Mouse (Mus musculus): ENCODE results near the gene Klc1.

Gene Klc1

DNA sequence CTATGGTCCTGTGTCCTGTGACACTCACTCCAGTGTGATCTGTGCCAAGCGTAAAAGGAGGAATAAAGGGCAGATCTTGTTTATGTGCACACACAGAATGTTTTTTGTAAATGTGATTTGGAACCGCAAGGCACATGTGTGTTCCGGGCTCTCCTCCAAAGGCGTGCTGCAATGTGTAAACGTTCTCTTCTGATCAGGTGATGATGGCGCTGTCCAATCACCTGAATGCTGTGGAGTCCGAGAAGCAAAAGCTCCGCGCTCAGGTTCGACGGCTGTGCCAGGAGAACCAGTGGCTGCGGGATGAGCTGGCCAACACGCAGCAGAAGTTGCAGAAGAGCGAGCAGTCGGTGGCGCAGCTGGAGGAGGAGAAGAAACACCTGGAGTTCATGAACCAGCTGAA, 15.5 kb downstream of the Klc1 start:
- 67% methylated on average over 16 of the region's 16 CpGs for WGBS

DNA sequence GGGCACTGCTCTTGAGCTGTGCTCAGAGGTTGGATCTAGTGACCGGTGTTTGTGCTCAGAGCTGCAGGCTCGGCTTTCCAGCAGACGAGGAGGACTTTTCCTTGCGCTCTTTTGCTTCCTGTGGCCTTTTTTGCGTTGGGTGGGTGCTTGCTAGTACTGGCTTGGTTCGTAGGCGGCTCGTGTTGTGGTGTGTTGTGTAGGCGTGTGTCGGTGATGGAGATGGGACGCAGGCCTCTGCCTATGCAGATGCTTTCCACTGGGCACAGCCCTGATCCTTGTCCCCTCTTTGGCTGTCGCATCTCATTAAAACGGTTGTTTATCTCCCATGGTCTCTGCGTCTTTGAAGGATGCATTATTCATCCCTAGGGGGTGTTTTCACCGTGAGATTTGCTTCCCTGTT, 16.2 kb downstream of the Klc1 start:
- WGBS = 54% methylated on average over 15 of the region's 15 CpGs

DNA sequence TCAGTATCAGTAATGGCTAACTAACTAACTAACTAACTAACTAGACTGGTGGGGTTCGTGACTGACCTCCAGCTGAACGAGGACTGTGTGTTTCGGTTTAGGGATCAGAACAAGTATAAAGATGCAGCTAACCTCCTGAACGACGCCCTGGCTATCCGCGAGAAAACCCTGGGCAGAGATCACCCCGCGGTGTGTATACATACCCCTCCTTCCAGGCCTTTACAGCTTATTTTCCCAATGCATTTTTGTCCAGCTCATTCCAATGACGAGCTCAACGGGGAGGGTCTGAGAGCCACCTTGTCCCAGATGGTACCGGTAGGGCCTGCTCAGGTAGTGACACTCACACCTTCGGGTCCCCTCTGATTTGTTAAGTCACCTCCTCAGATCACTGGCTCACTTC, 19.3 kb downstream of the Klc1 start:
- WGBS = 91% methylated on average over 13 of the region's 13 CpGs

DNA sequence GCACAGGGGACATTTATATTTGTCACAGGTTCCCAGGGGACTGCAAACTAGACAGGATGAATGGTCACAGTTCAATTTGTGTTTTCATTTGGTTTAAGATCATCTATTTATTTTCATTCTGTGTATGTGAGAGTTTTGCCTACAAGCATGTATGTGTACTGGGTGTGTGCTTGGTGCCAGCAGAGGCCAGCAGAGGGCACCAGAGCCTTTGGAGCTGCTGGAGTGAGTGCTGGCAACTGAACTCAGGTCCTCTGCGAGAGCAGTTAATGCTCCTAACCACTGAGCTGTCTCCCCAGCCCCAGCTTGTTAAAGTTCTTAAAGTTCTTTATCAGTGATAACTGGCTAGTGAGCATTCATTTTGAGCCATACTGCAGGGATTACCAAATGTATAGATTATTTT, 20.9 kb downstream of the Klc1 start:
- WGBS = 92% methylated on average over 1 of the region's 1 CpGs

DNA sequence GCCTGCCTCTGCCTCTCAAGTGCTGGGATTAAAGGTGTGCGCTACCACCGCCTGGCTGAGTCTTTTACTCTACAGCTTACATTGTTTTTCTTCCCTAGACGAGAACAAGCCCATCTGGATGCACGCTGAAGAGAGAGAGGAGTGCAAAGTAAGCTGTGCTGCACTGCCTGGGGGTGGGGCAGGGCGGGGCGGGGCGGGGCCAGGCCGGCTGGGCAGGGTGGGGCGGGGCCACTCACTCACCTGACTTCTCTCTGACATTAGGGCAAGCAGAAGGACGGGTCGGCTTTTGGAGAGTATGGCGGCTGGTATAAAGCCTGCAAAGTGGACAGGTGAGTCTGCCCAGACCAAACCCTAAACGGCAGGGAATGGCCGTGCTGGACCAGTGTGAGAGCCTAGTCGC, 26.5 kb downstream of the Klc1 start:
- WGBS = 72% methylated on average over 15 of the region's 15 CpGs

DNA sequence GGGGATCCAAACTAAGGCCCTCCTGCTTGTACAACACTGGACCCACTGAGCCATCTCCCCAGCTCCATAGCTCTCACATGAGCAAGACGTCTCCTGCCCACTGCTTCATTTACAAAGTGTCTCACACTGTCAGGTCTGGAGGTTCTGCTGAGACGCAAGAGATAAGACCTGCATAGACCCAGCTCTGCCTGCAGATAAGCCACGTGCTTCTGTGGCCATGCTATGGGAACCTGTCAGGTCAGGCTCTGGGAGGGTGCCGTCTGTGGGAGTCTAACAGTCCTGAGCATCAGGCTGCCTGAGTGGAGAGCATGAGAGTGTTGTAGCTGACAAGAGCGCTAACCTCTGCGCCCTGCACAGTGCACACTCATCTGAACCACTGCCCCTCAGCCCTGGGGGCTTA, 28.4 kb downstream of the Klc1 start:
- 88% methylated on average over 6 of the region's 6 CpGs for WGBS

DNA sequence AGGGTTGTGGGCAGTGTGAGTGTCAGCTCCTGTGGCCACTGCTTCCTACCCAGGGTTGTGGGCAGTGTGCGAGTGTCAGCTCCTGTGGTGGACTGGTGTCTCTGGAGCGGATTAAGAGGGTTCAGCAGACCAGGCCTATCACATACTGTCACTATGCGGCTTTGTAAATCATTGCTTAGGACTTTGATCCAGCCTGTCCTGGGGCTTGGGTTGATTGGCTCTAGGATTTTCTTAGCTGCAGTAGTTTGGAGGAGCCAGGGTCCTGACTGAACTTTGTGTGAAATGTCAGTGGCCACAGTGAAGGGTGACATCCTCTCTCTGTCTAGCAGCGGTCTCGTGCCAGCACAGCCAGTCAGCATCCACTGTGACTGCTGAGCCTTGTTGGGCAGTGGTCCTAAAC, 31.4 kb downstream of the Klc1 start:
- 92% methylated on average over 5 of the region's 5 CpGs for WGBS

DNA sequence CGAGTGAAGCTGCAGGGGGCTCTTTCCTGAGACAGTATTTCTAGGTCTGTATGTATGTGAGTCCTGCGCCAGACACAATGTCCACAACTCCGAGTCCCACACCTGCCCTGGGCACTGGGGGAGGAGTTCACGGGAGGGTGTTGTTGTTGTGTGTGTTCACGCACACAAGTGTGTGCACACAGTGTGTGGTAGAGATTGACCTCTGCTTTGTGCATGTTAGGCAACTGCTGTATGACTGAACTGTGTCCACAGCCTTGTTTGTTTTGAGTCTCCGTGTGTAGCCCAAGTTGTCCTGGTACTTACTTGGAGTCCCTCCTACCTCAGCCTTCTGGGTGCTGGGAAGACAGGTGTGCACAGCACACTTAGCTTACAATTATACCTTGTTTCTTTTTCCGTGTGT, 32.0 kb downstream of the Klc1 start:
- WGBS = 86% methylated on average over 7 of the region's 7 CpGs

DNA sequence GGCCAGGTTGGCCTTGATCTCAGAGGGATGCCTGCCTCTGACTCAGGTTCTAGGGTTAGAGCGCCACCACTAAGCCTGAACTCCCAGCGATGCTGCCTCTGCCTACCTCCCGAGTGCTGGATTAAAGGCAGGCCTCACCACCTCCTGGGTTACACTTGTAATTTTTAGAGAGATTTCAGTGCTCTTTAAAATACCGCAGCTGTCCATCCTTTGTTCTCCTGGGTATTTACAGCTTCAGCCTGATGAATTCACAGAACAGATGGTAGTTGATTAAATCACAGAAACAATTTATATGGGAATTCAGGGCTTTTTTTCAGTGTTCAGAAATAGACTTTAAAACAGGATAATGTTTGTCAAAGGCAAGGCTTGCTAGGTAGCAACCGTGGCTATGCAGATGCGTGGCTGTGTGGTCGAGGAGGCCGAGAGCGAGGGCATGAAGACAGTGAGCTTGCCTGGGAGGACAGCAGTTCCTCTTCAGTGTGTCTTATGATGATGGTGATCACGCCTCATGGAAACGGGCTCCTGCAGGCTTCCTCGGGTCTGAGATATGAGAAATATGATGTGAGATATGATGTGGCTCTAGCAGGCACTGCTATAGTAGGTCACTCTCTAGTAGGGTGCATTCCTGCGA, 32.9 kb downstream of the Klc1 start:
- 55% methylated on average over 13 of the region's 13 CpGs for WGBS

DNA sequence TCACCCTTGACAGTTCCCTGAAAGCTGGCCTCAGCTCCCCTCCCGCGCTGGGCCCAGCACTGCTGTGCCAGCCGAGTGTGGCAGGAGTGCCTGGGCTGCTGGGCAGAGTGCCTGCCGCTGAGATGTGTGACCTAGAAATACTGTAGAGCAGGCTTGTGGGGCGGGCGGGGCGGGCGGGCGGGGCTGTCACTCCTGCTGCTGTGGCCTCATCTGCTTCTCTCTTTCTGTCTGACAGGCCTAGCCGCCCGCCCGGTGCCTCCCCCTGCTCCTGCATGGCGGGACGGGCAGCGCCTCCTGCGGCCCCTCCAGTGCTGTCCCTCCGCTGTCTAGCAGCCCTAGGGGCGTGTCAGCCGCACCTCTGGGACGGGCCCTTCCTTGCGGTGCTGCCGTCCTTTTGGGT, 35.5 kb downstream of the Klc1 start:
- 52% methylated on average over 22 of the region's 22 CpGs for WGBS

DNA sequence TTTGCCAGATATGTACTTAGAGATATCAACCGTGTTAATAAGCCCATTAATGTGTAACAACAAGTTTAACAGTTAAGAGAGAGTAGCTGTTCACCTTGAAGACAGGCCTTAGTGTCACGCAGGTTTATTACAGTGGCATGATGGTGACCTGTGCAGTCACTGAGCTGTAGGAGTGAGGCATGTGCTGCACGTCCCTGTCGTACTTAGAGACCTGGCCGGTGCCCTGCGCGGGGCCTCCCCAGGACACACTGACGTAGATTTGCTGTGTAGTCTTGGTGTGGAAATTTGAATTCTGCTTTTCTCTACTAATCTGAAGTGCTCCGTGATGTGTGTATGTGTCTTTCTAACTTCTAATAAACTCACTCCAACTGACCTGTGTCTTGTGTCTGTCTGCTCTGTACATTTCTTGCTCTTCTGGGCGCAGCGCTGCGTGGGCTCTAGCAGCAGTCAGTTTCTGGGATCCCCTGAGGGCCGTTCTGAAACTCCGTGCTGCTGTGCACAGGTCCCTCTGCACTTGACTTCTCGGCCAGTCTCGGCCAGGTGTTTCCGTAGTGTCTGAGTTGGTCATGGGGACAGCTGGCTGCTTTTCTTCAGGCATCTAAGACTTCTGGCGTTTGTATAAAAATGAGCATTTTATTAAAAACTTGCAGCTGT, 36.0 kb downstream of the Klc1 start:
- 86% methylated on average over 18 of the region's 18 CpGs for WGBS

DNA sequence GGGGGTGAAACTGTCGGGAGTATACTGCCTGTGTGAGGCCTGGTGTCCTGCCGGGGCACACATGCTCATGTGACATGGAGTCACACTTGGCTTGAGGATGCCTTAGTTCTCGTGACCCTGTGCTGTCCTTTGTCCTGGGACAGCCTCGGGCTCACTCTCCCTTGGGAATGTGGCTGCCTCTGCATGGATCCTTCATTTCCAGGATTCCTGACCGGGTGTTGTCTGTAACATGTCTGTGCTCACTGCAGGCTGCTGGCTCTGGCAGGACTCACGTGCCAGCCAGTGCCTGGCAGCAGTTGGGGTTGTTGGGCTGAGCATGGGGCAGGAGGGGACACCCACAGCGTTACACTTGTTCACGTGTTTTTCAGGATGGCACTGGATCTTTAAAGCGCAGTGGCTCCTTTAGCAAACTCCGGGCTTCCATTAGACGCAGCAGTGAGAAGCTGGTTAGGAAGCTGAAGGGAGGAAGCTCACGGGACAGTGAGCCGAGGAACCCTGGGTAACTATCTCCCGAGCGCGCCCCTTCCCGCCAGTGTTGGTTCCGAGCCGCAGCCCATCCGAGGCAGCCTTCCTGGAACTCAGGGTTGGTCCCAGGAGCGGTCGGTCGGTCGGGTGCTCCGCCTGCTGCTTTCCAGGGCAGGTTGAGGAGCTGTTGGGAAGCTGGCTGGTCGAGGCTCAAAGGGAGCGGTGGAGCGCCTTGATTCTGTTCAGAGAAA, 36.7 kb downstream of the Klc1 start:
- WGBS = 81% methylated on average over 28 of the region's 28 CpGs

DNA sequence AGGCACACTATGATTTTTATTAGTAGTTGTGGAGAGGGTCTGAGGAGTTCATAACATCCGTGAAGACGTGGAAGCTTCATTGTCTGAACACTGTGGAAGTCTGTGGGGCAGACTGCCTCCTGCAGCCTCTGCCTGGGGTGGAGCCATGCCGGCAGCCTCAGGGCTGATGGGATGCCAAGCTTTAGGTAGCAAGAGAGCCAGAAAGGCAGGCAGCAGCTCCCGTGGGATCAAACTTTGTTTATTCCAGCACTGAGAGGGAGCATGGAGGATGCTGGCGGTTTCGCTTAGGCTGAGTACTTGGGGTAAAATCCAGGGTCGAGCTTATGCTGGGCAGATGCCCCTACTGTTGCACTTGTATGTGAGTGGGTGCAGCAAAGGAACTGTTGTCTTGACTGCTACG, 38.6 kb downstream of the Klc1 start:
- WGBS = 50% methylated on average over 8 of the region's 8 CpGs

DNA sequence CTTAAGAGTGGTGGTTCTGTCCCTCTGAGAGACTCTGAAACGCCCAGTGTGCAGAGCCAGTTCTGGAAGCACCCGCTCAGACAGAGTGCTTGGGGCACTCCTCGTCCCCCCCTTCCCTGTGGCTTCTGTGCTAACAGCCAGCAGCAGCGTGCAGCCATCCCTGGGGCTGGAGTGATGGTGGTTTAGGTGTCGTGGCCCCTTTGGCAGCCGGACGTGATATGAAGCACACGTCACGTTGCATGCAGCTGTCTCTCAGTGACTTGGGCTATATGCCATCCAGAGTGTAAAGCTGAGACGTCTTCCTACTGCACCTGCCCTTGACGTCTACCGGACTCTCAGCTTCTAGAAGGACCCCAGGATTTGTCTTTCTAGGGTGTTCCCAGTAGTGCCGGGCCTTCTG, 39.8 kb downstream of the Klc1 start:
- 77% methylated on average over 13 of the region's 13 CpGs for WGBS

DNA sequence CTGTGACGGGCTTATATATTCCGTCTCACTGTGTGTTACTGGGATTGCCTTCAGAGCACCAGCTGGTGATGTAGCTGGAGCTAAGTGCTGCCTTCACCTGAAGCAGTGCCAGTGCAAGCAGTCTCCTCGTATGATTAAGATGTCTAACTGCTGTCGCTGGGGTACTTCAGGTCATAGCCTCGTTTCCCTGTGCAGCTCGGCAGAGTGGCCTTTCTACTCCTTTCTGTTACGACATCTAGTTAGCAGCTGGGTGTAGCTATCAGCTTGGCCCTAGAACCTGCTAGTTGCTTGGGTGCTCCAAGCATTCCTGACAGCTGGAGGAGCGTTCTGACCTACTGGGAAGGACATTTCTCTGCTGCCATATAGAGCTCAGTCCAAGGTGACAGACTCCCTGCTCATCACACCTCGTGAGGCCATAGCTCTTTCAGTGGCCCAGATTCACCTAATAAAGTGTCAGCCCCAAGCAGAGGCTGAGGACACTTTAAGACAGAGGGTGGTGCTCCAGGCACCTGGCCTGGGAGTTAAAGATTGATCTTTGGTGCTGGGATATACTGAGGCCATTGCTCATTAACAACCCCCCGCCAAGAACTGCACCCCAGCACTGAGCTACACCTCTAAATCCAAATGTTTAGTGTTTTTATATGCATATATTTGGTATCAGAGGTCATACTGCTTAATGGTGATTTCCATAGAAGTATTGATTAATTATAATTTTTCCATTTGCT, 42.0 kb downstream of the Klc1 start:
- WGBS = 54% methylated on average over 10 of the region's 10 CpGs

DNA sequence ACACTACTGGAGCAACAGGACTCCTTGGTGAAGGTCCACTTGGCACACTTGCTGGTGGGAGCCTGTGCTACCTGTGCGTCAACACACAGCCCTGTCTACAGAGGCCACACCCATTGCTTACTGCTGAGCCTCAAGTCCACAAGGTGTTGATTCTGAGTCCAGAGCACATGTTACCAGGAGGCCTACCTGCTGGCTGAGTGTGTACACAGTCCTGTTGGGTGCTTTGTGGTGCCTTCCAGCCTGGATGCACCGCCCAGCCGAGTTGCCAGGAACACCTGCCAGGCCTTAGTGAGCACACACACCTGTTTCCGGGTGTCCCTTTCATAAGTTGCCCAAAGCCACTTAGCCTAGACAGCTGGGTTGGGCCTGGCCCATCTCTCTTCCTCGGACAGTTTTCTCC, 44.9 kb downstream of the Klc1 start:
- 82% methylated on average over 5 of the region's 5 CpGs for WGBS

DNA sequence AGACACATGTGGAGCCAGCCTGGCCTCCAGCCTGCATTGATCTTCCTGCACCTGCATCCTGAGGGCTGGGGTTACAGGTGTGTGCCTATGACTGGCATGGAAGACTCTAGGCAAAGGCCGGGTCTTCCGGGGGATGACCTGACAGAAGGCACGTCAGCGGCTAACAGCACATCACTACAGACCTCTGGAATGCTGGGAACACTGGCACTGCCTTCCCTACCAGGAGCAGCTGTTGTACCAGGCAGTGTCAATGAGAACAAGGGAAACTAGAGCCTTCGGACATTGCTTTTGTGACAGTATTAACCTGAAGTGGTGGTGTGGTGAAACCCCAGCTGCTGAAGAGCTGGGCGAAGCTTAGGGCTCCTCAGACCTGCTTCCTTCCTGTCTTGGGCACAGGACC, 50.1 kb downstream of the Klc1 start:
- 77% methylated on average over 6 of the region's 6 CpGs for WGBS

DNA sequence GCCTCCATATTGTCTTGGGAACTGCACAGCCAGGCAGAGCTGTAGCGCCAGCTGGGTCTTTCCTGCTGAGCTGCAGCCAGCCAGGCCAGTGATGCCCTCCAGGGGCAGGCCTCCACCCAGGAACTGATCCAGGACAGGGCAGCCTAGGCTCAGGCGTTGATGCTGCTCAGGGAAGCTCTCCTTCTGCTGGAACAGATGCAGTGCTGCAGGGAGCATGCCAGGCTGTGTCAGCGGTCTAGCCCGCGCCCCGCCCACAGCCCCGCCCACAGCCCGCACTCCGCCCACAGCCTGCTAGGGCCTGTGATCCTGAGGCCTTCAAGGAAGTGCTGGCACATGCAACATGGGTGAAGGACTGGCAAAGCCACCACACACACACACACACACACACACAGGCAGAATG, 51.1 kb downstream of the Klc1 start:
- 3% methylated on average over 9 of the region's 9 CpGs for WGBS

DNA sequence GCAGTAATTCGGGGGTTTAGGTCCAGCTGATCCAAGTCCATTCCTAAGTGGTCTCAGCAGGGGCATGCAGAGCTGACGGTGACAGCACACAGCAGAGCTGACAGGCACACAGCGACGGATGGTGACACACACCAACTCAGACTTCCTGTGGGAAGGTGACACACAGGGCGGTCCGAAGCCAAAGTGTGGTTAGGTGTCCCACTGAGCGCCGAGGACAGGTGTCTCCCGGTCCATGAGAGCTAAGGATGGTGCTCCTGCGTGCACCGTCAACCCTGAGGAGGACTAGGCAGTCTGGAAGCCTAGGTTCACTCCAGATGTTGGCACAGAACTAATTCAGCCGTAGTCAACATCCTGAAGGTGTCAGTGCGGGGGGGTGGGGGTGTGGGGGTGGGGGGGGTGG, 53.4 kb downstream of the Klc1 start:
- 89% methylated on average over 13 of the region's 13 CpGs for WGBS

DNA sequence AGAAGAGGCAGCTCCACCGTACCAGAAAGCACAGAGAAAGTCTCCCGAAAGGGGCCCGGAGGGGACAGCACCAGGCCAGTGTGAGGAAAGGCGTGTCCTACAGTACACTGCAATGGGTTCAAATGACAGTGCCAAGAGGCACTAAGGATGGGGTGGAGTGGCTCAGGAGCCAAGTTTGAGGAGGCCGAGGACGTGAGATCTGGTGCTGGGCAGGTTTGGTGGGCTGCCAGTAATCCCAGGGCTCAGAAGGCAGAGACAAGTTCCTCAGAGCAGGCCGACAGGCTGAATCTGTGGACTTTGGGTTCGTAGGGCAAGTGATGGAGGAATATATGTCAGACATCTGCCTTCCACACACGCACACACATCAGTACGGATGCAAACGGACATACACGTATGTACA, 54.0 kb downstream of the Klc1 start:
- WGBS = 72% methylated on average over 12 of the region's 12 CpGs

DNA sequence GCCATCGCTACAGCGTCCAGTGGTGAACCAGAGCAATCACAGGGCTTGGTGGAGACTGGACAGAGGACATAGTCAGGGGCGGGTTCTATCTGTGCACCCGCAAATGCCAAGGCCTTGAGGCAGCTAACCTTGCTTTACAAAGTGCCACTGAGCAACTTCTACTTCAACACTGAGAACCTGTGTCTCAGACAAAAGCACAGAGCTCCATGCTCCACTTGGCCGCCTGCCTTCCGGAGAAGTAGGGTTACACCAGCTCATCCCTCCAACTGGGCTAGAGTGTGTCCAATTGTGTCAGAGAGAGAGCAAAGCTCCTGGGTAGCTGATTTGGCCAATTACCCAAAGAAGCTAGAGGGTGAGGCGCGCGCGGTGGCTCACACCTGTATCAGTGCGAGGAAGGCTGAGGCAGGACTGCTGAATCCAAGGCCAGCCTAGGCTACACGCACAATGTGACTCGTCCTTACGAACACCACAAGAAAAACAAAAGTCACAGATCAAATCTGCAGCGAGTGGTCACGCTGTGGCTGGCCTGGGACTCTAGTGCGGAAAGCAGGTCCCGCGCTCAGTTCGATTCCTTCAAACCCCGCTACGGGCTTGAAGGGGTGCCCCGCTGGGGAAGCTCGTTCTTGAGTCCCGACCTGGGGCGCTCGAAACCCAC, 54.6 kb downstream of the Klc1 start:
- WGBS = 5% methylated on average over 27 of the region's 27 CpGs
